Mouse (Mus musculus): ENCODE measurements around the gene Ift27.

The Ift27 gene

DNA sequence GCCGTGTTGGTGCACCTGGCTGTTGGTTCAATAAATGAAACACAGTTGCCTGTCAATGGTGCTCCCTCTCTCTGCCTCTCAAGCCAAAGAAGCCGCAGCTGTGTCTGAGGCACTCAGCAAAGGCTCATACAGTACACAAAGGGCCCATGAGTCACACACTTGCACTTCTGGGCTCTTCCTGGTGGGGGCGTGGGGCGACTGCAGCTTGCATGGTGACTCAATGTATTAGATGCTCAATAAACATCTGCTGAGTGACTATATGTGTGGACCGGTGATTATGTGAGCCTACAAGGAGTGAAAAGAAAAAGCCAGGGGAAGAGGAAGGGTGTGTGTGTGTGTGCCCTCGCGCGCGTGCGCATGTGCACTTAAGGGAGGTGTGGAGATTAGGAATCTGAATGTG lies 2.3 kb downstream of the Ift27 start:
- DNase-seq: no peak

DNA sequence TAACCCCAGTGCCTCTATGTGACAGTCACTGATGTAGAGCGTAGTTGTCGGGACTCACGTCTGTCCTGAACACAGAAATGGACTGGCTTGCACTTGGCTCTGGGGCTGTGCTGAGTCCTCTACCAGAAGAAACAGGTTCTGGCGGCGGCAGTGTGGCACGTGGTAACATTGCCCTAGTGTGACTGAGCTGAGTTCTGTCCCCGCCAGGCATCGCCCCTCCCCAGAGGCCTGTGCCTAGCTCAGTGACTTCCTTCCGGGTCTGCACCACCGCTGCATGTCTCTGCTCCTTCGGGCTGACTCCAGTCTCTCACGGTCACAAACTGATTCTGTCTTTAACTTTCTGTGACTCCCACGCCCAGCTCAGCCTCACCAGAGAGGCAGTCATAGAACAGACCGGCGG lies 3.2 kb downstream of the Ift27 start:
- no peak for DNase-seq

DNA sequence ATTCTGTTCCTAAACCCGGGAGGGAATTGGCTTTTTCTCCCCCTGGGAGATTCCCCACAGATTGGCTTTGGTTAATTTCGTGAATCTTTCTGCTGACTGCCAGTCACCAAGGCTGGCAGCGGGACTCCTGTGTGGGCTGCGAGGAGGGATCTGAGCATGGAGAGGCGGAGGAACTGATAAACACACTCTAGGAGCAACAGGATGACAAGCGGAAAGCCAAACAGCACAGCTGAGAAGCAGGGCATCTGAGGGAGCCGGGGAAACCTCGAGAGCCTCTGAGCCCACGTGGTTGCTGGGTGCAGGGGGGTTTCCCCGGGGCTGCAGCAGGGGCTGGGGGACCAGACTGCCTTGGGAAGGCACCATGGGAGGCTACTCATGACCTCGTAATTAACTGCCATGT lies 4.3 kb downstream of the Ift27 start:
- no peak for DNase-seq

DNA sequence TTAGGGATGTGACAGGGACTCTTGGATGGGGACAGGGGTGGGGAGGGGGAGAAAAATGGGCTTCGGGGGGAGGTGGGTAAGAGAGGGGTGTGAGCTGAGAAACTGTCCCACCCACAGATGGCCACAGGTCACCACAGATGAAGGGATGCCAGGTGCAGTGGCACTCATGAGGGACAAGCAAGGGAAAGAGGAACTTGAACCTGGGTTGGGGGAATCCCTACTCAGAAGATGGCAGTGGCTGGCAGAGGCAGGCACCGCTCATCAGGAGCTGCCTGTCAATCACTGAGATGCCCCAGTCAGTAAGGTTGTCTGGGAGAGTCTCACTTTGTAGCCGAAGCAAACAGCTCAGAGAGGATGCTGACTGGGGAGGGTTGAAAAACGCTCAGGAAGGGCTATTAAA lies 8.6 kb downstream of the Ift27 start:
- DNase-seq: no peak

DNA sequence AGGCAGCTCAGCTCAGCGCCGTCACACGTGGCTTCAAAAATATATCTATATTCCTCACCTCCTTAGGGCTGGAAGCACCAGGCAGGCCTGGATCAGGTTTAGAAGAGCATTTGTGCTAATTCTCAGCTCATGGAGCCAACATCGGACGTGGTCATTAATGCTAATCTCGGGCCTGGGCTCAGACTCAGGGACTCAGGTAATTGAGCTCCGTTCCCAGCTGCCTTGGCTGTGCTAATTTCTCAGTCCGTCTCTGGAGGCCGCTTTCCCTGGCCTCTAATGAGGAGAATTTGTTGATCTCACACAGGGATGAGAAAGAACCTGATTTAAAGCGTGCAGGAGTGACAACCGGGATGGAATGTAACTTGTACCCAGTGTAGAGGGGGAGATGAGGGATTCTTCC lies 9.4 kb downstream of the Ift27 start:
- no peak for DNase-seq

DNA sequence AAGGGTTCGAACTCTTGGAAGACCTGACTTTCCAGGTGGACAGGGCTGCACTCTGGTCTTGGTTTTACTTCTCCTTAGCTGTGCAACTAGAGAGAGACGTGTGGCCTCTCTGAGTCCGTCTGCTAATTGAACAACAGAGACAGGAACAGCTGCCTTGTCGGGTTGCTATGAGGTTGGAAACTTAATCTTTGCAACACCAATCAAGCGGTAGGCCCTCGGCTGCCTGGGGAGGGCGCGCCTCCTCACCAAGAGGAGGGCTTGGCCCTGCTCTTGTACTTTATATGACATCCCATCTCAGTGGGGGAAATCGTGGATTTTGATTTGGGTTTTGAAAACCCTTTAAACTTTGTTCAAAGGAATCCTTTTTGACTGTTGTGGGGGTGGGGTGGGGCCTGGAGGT lies 12.0 kb downstream of the Ift27 start:
- DNase-seq: no peak

DNA sequence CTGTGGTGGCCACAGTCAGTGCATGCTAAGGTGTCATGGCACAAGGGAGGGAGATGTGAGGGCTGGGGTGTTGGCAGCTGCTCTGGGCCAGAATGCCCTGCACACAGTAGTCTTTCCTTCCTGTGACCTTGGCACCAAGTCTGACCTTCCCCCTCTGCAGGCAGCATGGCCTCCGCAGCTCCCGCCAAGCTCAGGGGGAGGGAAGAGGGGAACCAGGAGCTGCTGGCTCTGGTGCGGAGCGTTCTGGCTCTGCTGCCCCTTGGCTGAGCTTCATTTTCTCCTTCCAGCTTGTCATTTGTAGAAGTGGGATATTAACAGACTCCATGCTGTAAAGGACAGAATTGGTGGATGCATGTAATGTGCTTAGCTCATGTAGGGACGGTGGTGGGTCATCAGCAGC lies 15.6 kb downstream of the Ift27 start:
- no peak for DNase-seq

DNA sequence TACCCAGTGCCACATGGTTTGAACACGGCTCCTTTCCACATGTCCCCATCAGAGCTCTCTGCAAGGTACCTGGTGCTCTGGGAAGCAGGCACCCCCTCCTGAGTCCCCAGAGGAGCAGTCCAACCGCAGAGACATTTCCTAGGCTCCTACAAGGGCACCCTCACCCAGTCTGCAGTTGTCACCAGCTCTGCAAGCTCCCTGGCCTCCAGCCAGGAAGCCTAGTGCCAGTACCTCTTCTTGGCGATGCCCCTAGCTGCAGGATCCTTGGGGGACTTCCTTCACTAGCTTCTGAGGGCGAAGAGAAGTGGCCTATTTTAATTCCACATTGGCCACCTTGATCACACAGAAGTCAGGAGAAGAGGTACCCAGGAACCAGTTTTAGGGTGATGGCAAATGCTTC lies 16.1 kb downstream of the Ift27 start:
- DNase-seq: no peak

DNA sequence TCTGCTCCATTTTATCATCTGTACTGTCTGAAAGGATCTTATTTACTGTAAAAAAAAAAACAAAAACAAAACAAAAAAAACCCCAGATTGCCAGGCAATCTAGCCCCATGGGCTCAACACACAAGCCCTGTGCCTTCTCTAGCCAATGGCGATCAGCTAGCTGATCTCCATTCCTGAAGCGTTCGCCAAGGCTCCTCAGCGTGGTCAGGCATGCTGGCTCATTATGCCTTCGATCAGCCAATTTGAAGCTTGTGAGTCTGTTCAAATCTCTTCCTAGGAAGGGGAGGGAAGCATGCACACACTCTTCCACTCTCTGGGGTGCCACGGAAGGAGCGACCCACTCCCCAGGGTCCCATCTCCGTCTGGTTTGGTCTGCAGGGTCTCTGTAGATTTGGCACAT lies 16.6 kb downstream of the Ift27 start:
- DNase-seq: no peak

DNA sequence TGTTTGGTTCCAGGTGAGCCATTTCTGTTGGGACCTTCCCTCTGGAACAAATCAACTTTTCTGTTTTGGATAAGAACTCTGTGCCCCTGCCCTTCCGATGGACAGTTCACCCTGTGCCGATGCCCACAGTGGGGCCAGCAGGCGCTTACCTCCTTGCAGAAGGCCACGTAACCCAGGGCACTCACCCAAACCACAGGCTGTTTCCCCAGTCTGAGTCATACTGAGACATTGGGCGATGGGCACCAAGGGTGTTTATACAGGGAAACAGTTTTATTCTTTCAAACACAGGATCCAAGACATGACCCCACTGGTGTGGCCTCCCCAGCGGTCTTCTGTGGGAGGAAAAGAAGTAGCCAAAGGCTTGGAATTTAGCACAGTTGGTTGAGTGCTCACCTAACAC lies 18.5 kb downstream of the Ift27 start:
- DNase-seq: no peak

DNA sequence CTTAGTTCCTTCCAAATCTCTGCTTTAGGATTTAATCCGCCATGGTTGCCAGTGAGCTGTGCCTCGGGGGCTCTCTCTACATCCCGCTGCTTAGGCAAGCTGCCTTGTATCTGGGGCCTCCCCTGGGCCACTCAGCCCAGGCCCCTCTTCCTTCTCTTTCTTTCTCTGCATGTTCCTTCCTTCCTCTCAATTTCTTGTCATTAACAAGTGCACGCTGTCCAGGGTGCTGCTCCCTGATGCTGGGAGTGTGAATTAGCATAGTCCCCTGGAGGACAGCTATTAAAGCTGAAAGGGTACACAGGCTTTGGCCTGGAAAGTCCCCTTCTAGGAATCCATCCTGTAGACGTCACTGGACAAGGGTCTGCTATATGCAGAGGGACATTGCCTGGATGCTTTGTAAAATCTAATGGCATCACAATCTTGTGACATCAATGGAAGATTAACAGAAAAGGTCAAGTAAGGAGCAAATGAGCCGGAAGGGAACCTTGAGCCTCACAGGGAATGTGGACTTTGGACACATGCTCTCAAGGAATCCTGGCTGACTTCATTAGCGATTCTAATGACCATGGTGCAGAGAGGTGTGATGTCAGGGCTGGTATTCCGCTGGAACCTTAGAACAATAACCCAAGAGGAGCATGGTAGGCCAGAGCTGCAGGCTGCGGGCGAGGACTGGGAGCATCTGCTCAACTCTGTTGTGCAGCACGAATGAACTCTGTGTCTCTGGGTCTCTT lies 20.7 kb downstream of the Ift27 start:
- DNase-seq: peak; percentile 18

DNA sequence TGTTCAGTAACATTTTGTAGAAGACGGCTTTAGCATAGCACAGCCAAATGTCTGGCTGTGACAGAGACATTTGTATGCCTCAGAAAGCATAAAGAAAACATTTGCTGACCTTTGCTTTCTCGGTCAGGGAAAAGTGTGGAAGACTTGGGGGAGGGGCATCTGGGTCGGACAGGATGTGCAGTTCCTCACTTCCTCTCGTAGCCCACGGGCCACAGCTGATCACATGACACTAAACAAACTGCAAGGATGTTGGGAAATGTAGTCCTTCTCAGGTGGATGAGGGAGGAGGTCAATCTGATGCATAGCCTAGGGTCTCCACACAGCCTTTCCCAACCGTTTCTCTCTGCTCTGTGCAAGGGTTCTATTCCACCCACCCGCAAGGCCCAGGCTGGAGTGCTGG lies 25.3 kb downstream of the Ift27 start:
- DNase-seq: peak; percentile 21

DNA sequence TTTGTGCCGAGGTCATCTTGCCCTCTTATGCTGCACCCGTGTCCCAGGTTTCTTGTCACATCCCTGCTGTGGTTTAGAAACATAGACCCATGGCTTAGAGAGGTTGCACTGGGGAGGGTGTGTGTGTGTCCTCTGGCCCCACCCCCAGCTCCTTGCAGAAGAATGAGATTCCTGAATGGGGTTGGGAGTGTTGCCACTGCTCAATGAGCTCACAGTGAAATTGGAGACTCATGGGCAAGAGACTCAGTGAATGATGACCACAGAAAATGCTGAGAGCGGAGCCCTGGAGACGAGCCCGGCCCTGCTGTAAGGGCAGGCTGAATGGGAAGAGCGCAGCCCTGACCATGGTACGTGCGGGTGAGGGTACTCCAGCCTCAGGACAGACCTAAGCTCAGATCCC lies 33.7 kb downstream of the Ift27 start:
- no peak for DNase-seq

DNA sequence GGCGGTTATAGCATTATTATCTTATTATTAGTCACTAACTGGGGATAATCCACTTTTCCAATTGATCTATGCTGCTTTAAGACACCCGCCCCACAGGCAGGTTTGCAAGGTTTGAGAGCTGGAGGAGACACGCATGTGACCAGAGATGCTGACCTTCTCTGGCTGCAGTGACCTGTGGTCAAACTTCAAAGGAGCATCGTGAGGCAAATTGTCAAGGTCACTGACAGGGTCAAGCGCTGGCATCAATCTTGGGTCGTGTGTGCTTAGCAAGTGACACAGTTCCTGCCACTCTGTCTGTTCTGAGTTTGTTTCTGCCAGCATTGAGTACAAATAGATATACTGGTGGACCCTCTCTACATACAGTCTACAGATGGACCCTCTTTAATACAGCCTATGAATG lies 39.3 kb downstream of the Ift27 start:
- no peak for DNase-seq

DNA sequence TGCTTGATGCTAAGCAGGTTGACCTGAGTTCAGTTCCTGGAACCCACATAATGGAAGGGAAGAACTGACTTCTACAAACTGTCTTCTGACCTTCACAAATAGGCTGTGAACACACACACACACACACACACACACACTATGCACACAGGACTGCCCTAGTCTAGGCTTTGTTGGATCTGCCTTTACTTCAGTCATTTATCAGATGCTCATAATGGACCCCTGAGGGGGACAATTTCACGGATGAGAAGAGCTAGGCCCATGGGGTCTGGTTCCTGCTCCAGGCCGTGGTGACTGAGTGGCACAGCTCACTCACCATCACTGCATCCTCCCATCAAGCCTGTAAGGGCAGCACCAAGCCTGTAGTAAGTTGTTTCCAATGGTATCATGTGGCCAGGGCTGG lies 40.5 kb downstream of the Ift27 start:
- DNase-seq: no peak

DNA sequence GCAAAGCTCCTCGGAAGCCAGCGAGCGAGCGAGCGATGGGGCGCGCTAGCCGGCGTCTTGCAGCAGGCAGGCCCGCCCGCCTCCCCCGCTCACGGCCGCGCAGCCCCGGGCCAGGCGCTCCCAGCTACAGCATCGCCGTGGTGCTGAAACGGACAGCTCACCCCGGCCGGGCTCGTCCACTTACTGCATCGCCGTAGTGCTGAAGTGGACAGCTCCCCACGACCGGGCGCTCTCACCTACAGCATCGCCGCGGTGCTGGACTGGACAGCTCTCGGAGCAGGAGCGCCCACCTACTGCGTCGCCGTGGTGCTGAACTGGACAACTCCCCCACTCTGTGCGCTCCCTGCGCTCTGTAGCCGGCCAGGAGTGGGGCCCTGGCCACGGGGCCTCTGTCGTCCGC lies 54.2 kb downstream of the Ift27 start, which contains the start of gene Cacng2:
Cacng2 (minus strand) TSS at position 325 of the 400 bp plus-strand sequence.
- DNase-seq: peak; percentile 96

DNA sequence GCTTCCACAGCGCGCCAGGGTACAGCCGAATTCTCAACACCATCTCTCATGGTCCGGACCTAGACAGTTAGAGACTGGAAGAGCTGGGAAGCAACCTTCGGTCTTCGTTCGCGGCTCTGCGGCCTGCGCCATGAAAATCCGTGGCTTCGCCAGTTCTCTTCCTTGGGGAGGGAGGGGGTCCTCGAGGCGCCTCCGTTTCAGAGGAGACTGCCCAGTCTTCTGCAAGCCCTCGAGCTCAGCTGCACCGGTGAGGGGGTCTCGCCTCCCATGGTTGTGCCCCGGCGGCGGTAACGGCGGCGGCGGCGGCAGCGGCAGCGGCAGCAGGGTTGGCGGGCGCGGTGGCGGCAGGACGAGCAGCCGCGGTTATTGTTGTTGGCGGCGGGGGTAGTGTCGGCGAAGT lies 54.7 kb downstream of the Ift27 start:
- no peak for DNase-seq

DNA sequence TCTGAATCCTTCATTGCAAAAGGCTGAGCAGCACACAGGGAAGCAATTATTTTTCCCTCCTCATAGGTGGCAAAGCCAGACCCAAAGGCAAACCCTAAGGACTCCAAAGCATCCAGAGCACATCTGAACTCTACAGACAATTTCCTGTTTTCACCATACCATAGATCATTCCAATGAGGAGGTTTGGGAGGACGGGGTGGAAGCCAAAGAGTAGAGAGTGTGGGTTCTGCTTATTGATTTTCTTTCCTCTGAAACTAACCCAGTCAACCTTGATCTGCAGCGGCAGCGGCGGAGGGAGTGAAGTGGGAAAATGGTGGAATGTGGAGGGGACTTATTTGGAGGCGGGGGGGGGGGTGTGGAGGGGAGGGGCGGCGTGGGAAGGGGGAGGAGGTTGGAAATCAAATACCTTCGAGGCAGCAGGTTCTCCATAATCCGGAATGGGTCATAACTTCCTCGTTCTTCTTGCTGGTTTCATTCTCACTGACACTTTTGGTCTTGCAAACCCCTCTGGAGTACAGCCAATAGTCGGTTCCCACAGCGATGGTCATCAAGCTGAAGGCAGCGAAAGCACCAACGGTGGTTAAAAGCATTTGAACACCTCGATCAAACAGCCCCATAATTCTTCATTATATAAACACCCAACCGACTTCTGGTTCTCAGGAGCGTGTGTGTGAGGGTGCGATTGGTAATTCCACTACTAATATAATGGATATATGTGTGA lies 55.5 kb downstream of the Ift27 start:
- DNase-seq: peak; percentile 30

DNA sequence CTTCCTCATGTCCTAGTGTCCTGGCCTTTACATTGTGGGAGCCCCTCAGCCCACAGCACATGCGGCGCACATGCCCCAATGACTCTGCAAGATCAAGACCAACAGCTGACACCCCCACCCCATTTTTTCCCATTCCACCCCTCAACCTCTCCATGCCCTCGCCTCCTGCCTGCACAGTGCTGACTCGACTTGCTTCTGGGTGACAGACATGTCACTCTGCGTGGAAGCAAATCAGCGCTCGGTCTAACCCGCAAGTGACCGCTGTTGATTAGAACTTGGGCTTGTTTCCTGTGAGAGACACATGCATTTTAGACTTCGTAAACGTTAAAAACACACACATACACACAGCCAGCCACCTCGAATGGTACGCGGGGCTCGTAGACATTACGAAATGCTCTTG lies 56.2 kb downstream of the Ift27 start:
- peak; percentile 20 for DNase-seq

DNA sequence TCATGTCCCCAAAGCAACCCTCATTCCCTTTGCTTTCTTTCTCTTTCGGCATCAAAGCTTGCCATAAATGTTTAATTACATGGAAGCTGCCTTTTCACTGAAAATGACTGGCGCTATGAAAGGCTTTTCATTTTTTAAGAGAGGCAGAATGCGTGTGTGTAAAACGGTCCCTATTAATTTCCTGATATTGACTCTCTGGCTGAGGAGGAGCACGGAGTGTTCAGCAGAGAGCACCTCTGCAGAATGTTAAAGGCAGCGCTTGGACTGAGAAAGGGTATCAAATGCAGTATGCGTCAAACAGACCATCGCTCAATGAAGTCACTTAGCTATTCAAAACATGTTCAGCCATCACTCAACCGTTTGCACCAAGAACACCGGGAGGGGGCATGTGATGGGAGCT lies 57.0 kb downstream of the Ift27 start:
- DNase-seq: peak; percentile 18

DNA sequence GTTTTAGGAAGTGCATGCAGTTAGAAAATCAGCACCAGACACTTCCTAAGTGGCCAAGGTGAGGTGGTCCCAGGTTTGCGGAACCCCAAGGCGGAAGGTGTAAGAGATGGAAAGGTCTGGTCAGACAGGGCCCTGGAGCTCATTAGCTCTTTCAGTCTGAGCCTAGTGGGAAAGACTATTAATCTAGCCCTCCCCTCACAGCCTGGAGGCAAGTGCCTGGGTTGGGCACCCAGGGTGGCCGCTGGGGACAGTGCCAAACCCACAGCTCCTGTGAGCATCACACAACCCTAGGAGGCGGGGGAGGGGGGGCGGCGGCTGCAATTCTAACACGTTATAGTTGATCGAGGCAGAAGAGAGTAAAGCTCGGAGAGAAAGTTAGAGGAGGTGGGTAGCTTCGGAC lies 57.7 kb downstream of the Ift27 start:
- peak; percentile 17 for DNase-seq
